Mouse (Mus musculus): ENCODE results near the gene Hsd17b2.

DNA sequence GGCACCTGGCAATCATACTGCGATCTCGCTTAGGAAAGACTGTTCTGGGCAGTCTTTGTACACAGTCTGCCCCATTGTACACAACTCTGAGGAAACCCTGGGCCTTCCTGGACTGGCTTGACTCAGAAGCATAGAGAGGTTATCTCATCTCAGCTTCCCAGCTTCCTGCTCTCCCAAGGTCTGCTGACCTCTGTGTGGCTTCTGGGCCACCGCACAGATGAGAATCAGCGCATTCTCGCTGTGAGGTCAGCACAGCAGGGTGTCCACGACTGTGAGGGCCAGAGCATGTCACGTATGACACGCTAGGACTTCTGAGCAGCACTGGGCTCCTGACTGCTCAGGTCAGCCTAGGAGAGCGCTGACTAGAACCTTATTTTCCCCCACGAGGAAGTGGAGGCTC is 29.3 kb downstream of the Hsd17b2 start:
- TF ChIP-seq CTCF (IDR thresholded peaks at IDR 0.05; ENCODE audit: low read depth) (no peak), EP300 (IDR thresholded peaks at IDR 0.05; ENCODE audit: low read depth) (no peak)

Measured in liver, postnatal 0 days (tissue).